Mouse (Mus musculus): ENCODE measurements at regions not wholly inside any gene's neighbourhood (a gene's known extent, or its start where the extent isn't known, plus 50 kb on each side); places are given as distances from the start of the nearest gene placed in this dataset.
"Not testable (repeated sequence)": the region's sequence is repeated elsewhere in the genome, so short reads cannot be mapped to it uniquely, and the experiment has no call there.

- no peak for DNase-seq
Measured at GRCm38 (mm10) chr2:84042793-84043192, 52.4 kb downstream of the Gm13691 start.

DNA sequence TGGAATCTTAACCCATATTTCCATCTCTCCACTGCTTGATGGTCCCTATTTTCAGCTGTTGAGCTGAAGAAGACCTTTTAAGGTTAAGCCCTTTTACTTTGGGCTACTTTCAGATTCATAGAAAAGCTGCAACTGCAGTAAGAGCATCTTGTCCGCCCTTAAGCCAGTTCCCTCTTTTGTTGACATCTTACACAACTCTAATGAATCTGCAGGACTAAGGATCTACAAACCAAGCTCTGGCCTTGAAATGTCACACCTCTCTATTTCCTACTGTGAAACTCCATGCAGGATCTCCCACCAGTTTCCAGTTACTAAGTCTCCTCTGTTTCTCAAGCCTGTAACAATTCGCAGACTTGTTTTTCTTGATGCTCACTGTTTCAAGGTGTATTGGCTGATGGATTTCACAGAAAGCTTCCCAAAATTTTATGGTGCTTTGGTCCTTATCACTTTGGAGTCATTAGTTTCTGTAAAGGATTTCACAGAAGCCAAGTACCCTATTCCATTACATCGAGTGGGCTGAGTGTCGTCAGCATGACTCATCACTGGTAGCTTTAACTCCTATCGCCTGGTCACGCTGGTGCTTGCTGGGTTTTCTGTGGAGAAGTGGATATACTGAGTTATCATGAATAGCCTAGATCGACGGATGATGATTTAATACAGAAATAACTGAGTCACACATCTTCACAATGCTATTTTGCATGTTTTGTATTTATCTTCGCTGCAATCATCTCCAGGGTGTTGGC is 58.2 kb downstream of the Gm13691 start:
- DNase-seq, result no peak

DNA sequence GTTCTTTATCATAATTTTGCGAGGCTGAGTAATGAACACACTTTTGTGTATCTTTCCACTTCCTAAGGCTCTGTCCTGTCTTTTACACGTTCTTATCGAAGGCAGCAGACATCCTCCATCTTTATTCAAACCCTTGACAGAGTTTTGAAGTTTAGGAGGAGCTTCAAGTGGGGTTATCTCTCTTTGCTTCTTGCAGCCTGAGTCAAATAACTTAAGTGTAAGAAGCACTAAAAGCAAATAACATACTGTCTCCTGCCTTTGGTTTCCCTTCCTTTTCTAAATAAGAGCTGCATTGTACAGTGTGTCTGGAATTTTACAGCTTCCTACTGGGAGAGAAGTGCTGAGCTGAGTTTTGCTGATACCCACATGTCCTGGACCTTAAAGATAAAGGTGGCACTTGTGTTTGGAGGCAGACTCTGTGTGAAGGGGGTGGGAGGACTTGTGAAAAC is 61.6 kb downstream of the Gm13691 start:
- no peak for DNase-seq

DNA sequence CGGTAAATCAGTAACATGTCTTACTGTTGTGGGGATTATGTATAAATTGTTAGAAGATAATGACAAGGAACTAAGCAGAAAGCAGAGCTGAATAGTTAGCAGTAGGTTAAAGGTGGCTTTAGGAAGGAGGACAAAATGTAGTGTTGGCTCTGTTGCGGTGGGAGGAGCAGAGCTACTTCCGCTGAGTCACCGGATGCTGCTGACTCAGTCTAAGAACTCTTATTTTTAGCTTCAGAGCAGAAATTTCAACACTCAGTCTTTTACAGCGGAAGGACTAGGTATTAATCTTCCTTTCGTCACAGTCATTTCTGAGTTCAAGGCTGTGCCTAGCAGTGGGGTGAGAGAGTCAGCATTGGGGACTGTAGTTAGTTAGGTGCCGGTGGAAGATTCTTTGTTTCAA is 68.9 kb downstream of the Gm13691 start:
- no peak for DNase-seq

DNA sequence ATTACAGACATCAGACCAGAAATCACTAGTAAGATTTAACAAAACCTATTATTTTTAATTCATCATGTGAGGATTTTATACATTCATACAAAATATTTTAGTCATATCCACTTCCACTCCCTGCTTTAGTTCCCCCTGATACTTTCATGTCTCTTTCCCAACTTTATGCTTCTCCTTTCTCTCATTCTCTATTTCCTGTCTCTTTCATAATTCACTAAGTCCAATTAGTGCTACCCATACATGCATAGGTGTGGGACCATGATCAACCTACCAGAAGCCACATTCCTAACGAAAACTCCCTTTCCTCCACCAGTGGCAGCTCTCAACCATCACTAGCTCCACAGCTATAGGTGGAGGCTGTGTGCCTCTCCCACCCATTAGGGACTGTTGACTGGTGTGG is 70.9 kb downstream of the Gm13691 start:
- DNase-seq, result no peak

DNA sequence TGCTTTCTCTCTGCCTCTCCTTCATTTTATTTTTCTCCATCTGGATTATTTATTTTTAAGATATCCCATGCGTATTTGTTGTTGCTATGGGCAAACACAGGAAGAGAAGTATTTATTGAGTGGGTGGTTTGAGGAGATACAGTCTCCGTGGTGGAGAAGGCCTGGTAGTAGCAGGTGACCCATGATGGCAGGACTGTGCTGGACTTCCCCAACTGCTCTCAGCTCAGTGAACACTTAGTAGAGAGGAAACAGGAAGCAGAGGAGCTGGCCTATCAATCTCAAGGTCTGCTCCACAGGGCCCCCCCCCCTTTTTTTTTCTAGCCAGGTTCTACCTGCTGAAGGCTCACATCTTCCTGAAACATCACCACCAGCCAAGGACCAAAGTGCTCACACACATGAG is 74.0 kb downstream of the Gm13691 start:
- no peak for DNase-seq

GRCm38 (mm10) chr2:84065061-84065460 is 74.7 kb downstream of the Gm13691 start:
- no peak for DNase-seq

DNA sequence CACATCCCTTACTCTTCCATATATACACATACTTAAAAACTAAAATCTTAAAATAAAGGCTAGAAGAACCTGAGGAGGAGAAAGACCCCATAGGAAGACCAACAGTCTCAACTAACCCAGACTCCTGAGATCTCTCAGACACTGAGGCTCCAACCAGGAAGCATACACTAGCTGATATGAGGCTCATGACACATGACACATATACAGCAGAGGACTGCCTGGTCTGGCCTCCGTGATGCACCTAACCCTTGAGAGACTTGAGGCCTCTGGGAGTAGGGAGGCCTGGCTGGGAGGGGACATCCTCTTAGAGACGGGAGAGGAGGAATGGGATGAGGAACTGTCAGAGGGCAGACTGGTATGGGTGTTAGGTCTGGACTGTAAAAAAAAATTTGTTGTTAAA is 75.4 kb downstream of the Gm13691 start:
- DNase-seq, result no peak

- no peak for DNase-seq
Measured at GRCm38 (mm10) chr2:84066151-84066693, 75.9 kb downstream of the Gm13691 start.

GRCm38 (mm10) chr2:84066785-84067526 is 76.6 kb downstream of the Gm13691 start:
- DNase-seq, result no peak

DNA sequence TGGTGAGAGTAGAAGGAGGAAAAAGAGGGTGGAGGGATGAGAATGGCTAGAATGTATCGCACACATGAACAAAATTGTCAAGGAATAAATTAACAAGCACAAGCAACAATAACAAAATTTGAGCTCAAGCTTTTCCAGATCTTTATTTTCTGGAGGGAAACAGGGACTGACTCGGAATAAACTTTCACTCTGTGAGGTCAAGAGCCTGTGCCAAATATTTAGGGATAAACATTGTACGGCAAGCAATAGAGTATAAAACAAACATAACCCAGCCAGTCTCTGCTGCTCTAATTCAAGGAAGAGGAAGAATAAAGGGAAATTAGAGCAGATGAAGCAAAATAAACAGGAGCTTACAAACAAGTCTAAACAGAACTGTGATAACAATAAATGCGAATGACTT is 78.3 kb downstream of the Gm13691 start:
- no peak for DNase-seq

DNA sequence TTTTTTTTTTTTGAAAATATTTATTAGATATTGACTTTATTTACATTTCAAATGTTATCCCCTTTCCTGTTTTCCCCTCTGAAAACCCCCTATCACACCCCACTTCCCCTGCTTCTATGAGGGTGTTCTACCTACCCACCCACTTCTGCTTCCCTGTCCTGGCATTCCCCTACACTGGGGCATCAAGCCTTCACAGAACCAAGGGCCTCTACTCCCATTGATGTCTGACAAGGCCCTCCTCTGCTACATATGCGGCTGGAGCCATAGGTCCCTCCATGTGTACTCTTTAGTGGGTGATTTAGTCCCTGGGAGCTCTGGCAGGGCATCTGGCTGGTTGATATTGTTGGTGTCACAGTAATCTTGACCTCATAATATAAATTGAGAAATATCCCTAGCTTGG is 79.1 kb downstream of the Gm13691 start:
- not testable (repeated sequence) for DNase-seq

- no peak for DNase-seq
Measured at GRCm38 (mm10) chr2:84072881-84073583, 82.7 kb downstream of the Gm13691 start.

DNA sequence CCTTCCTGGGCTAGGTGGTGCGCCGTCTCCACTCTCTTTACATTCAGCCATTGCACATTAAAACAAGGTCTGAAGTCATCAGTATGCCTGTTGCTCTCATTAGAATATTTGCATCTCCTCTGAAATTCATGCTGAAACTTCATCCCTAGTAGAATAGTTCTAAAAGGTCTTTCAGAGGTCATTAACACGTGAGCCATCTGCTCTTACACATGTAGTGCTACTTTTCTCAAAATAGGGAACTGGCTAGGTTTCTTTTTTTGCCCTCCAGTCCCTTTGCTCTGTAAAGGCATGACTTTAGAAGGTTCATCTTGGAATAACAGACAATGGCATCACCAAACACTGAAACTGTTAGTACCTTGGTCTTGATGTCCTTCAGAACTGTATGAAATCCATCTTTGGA is 85.6 kb downstream of the Gm13691 start:
- DNase-seq, result no peak

GRCm38 (mm10) chr2:84079284-84079683 is 88.9 kb downstream of the Gm13691 start:
- no peak for DNase-seq

- DNase-seq, result no peak
Measured at GRCm38 (mm10) chr2:84080228-84080627, 89.9 kb downstream of the Gm13691 start.

DNA sequence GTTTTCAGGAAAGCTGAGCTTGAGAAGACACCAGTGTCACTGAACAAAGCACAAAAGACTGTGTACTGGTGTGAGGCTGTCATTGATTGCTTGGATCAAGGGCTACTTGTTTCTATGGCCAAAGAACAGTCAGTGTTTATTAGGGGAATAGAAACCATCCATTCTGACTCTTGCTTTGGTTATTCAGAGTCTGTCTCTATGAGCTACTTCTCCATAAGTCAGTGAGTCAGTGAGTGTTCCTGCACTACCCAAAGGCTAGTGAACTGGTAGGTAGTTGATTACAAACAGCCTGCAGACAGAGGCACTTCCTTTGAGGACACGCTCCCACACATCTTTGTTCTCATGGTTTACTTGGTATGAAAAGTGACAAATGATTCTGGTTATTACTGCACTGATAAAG is 104.4 kb downstream of the Gm13691 start:
- DNase-seq, result no peak

- DNase-seq, result no peak
Measured at GRCm38 (mm10) chr2:84098746-84099145, 108.4 kb downstream of the Gm13691 start.

- DNase-seq, result no peak
Measured at GRCm38 (mm10) chr2:84113562-84113961, 123.2 kb downstream of the Gm13691 start.

DNA sequence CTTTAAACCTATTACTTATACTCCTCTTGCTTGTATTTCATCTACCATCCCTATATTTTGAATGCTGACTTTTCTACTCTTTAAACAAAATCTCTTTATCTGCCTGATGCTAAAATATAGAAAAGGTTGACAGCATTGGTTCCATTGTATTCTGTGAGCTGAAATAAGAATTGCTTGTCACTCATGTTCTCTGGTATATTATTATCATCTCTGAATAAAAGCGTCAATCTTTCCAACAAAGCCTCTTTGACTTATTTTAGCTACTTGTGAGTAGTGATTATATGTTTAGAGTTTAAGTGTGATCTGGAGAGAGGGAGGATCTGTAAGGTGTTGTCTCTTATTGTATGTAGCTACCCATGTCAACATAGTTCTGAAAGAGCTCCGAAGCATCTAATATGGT is 129.5 kb downstream of the Gm13691 start:
- DNase-seq, result no peak

DNA sequence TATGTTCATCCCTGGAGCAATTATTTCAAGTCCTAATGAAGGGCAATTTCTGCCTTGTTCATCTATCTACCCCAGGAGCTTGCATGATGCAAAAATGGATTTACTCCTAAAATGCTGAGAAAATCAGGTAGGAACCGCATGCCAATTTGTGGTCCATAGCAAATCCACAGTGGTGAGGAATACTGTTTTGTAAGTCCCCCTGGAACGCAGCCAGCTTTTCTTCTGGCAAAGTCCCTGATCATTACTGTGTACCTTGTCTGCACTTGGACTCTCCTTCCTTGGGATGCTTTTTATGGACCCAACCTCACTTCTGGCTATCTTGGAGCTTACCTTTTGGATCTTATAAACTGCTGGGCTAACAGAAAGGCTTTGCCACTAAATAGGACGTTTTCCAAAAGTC is 137.2 kb downstream of the Gm13691 start:
- DNase-seq, result no peak

DNA sequence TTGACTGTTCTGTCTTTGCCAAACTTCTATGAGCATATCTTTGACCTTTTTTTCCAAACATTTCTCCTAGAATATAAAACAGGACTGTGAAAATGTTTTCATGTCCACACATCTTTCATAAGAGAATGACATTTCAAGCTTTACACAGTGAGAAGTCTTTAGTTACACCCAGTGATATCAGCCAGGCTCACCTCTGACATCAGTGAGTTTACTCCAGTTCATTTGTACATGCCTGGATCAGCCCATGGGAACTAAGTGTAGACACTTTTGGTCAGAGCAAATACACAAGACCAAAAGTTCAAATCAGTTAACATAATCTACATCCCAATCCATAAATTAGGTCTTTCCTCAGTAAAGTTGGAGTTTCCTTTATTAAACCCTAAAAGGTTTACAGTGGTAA is 171.4 kb downstream of the Gm13691 start:
- DNase-seq, result no peak

DNA sequence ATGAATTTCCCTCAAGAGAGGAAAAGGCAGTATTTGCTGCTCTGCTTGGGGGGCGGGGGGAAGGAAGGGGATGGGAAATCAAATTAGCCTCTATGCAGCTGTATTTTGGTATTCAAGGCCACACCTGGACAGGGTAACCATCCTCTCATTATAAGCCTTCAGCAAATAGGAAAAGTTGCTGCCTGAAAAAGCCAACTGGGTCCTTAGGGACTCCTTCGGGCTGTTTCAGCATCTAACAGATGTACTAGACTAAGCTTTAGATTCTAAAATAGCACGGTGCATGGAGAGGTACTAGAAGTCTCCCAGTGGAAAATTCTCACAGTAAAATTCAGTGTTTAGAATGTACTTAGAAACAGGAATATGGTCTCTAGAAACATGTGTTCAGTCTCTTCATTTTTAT is 183.1 kb downstream of the Gm13691 start:
- no peak for DNase-seq

Data from gastrocnemius, postnatal 25 days (tissue).